Mouse (Mus musculus): Measurements from ENCODE around the gene Cfap161.

- TF ChIP-seq CTCF (IDR thresholded peaks at IDR 0.05; ENCODE audit: low read depth, low read length) (no peak), POLR2A (IDR thresholded peaks at IDR 0.05; ENCODE audit: borderline replicate concordance, low read depth, low read length) (no peak)
These were observed 55.8 kb downstream of the Cfap161 start for GRCm38 (mm10) chr7:83738623-83739462.
